Mouse (Mus musculus) cerebellum, adult 18-20 months (tissue): ENCODE data around the gene Mef2b.

Experiments used
- DNase-seq, 2 experiments: peaks; one replicate each; pipeline ENCODE4 v3.0.0; 2021

Gene Mef2b

DNA sequence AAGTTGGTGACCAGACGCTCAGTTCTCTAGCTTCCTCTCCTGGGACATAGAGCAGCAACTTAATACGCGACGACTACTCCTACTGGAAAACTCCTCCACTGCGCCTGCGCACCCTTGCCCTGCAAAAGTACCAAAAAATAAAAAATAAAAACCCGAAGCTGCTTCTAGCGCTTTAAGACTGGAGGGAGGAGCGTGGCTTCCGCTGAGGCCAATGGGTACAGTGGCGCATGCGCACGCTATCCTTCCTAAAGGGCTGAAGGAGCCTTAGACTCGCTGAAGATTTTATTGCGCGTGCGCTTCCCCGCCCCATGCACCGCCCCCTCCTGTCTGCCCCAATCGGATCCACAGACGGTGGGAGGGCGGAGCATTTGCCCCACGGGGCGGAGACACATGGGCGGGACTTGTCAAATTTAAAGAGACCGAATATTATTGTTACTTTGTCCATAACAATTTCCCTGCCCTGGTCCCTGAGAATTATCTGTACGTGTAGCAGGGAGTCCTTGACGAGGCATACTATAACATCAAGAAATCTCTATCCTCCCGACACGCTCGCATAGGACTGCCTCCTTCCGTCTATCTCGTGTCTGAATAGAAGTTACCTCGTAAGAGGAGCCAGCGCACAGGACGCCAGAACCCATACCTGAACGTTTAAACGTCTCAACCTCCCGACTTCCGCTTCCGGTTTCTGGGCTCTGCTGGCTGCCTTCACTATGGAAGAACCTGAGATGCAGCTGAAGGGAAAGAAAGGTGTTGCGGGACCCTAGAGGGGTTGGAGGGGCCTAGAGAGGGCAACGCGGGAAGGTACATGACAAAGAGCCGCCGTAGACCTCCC is at the start of gene Mef2b, which contains the start of the genes Rfxank and Borcs8:
Mef2b (plus strand) TSS at position 686 of the 832 bp plus-strand sequence.
Rfxank (minus strand) TSS at position 129 of the 832 bp plus-strand sequence.
Borcs8 (plus strand) TSS at position 474 of the 832 bp plus-strand sequence.
- DNase-seq: peak; percentile 99

DNA sequence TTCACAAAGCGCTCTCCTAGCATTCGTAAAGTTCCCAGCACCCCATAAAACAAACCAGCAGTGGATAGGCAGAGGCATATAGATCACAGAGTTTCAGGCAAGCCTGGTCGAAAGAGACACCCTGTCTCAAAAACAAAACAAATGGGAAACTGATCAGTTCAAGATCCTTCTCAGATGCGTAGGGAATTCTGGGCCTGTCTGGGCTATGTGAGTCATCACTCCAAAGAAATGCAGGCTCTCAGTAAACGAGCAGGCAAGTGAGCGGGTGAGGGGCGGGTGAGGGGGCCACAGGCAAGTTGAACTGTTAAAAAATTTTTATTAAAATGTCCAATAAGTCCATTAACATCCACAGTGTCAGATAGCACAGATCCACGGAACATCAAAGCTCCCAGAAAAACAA is 46.7 kb upstream of the Mef2b start:
- DNase-seq: no peak

DNA sequence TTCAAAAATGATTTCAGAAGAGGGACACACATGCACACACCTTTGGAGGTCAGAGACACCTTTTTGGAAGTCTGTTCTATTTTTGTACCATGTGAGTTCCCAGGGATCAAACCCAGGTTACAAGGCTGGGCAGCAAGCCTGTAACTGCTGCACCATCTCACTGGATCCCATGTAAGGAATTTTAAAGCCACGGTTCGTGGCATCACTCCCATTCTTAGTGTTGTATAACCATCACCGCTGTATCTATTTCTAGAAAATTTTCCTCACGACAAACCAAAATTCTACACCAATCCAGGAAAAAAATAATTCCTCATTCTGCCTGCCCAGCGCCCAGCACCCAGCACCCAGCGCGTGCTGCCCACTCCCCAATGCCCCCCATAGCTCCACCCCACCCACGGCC is 40.2 kb upstream of the Mef2b start:
- DNase-seq: no peak

DNA sequence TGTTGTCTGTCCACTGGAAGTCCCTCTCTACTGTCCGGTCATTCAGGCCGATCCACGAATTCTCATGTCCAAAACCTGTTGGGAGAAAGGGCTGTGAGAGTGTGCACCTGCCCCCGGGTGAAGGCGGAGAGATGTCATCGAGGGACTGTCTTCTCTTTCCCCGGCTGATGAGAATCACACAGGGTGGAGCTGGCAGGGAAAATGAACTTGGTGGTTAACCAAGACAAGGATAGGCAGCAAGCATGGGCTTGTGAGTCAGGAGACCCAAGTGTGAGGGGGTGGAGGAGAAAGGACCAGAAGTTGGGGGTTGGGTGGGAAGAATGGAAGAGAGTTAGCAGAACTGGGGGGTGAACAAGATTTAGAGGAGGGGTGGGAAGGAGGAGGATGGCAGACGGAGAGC is 39.3 kb upstream of the Mef2b start:
- DNase-seq: no peak

DNA sequence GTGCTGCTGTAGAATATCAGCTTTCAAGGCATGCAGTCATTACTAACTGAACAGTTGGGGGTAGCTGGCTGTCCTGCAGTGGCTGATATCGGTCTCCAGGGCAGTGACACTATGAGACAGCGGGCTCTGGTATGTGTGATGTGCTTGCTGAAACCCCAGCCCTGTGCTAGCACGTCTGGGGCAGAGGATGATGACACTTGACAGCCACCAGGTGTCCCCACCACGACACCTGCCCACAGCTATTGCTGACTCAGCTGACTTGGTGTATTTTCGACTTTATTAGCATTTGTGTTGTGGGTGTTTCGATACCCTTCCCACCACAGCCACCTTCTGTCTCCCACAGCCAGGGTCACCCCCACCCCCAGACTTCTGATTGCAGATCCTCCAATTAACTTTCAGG is 35.0 kb upstream of the Mef2b start:
- DNase-seq: peak; percentile 59 to 66

DNA sequence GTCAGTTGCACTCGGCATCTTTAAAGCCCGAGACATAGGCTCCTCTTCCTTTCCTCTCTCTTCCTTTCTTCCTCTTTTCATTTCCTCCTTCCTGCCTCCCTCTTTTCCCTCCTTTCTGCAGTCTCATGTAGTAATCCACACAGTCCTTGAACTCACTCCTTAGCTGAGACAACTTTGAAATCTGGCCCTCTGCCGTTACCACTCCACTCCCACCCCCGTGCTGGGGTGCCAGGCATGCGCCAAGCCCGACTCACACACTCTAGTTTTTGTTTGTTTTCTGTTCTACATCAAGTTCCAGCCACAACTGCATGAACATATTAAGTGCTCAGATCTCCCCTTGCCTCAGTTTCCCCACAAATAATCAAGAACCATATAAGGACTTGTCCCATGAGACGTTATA is 34.6 kb upstream of the Mef2b start:
- no peak for DNase-seq

DNA sequence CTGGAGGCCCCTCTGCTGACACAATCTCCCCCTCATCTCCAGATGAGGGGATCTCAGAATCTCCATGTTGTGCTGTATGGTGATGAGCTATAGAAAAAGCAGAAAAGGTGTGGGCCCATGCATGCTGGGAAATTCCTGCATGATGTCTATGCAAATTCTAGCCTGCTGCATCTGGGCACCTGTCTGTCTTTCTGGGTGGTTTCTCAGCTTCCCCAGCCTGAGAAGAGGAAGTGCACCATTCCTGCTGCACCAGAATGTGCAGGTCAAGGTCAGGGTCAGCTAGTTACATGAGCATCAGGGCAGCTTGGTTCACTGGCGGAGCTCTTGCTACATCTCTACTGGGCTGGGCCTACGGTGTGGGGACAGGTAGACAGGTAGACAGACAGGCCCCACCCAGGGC is 29.1 kb upstream of the Mef2b start:
- no peak for DNase-seq

DNA sequence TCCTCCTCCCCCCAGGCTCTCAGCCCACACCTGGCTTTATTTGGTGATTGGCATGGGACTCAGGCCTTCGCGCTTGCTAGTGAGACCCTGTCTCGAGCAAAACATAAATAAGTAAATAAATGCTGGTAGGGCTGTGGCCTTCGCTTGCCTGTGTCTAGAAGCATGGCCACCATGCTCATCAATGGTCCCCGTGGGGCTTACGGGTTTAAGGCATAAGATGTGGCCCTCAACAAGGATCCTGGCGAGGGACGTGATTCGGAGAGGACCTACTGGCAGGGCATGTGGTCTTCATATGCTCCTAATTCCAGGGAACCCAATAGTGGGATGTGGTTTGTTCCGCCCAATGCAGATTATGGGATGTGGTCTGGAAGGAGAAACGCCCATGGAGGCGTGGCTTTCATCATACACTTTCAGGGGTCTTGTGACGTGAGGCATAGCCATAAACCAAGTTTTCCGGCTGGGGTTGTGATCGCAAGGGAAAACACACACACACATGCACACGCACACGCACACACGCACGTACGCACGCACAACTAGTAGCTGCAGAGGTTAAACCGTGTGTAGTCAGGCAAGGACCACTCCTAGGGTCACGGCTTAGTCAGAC is 28.2 kb upstream of the Mef2b start:
- no peak for DNase-seq

DNA sequence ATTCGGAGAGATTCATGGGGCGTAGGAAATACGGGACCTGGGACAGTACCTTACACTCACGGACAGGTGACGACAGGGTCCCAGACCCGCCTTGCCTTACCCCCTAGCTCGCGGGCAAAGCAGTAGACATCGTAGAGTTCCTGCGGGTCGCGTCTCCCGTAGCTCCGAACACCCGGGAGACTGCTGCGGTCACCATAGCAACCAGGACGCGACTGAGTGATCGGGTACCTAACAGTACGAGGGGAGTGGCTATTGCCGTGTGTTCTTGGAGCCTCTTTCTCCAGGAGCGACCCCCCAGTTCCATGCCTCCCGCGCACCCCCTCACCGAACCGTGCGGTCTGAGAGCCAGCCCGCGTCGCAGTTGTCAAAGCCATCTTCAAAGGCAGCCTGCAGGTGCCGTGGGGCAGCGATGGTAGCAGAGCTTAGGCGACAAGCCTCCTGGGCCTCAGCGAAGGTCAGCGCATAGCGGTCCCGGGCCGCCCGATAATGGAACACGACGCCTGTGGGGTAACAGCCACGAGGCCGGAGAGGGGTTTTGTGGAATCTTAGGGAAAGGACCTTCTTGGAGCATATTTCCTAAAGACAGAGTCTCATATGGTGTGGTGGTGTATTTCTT is 27.0 kb upstream of the Mef2b start:
- DNase-seq: no peak

DNA sequence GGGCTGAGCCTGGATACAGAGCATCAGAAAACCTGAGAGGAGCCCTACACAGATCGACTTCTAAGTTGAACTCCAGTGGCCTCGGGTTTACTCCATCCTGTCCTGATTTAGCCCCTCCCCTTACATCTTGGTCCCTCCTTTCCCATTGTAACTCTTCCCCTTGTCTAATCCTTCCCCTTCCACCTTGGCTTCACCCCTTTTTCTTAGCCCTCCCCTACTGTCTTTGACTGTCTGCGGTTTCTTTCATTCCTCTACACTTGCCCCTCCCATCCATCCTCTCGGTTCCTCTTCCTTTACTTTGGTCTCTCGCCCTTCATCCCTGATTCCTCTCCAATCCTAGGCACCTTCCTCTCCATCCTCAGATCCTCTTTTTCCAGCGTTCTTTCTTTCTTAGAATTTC is 25.0 kb upstream of the Mef2b start:
- DNase-seq: no peak

DNA sequence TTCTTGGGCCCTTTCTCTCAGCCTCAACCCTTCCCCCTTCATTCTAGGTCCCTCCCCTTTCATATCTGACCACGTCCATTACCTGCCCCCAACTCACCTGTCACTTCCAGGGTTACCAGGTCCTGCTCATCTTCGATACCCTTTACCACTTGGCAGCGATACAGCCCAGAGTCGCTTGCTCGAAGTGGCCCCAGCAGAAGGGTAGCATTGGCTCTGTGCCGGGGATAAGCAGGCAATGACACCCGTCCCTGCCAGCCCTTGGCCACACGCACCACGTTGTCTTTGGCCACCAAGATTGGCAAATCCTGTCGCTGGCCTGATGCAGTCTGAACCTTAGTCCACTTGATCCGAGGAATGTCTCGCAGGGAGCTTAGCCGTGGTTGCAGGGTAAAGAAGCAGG is 24.6 kb upstream of the Mef2b start:
- no peak for DNase-seq

DNA sequence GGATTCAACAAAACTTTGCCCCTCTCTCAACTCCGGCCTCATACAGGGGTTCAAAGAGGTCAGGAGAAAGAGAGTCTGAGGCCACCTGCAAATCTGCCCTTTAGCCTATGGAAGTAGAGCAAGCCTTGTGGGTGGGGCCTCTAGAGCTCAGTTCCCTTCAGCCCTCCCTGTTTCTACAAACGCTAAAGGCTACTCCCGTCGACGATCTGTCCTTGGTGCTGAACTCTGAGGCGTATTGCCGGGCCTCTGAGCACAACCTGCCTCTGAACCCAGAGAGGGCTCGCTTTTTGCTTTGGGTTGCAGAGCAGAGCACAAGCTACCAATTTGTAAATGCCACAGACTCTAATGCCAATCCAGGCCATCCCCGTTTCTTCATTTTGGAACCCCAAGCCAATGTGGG is 21.9 kb upstream of the Mef2b start:
- no peak for DNase-seq

DNA sequence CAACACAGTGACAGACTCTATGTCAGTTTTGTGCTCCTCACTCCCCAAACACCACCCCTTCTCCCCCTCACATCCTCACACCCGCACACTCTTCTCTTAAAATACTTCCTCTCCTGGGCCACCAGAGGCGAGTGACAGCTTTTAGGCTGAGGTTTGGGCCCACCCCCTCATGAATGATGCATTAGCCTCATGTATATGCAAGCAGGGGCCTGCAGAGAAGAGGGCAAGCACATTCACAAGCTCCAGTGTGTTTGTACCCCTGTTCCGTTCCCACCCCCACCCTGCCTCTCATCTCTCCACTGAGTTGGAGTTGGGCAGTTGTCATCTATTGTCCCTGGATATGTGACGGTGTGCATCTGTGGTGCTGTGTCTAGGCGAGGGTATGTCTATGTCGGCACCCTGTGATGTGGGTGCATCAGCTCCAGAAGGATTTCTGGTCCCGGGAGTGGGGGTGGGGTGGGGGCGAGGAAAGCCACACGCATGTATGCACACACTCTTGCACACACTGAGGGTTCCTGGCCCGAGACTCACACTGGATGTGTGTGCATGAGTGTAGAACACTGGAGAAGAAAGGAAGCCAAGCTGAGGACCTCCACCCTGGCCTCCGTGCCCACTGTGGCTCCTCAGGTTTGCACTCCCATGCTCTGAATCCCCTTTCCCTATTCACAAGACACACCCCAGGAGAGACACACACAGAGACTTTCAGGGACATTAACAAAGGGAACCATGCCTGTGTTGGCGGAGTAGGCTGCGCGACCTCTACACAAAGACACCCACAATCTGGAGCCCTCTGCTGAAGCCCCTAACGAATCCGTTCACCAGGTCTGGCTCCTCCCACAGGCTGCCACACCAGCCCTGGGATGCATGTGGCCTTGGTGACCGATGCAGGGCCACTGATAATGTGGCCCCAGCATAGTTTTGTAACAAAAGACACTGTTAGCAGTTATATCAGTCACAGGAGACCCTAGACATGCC is 20.5 kb upstream of the Mef2b start:
- DNase-seq: no peak

DNA sequence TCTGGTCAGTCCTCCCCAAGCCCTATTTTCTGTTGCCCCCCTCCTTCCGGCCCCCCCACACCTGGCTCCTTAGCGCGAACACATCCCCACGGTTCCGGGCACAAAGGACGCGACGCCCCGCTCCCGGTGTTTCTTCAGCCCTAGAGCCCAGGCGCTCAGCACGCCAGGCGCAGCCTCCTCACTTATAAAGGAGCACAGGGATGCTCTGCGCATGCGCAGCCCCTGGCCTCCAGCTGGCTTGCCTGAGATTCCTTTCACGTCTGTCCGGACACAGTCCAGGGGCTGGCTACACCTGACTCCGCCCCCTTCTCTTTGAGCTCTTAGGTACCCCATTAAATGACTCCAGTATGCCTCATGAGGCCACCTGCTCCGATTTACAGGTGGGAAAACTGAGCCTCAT is 18.8 kb upstream of the Mef2b start, which contains the start of gene Ncan:
Ncan (minus strand) TSS at position 207 of the 400 bp plus-strand sequence.
- DNase-seq: peak; percentile 88 to 90

DNA sequence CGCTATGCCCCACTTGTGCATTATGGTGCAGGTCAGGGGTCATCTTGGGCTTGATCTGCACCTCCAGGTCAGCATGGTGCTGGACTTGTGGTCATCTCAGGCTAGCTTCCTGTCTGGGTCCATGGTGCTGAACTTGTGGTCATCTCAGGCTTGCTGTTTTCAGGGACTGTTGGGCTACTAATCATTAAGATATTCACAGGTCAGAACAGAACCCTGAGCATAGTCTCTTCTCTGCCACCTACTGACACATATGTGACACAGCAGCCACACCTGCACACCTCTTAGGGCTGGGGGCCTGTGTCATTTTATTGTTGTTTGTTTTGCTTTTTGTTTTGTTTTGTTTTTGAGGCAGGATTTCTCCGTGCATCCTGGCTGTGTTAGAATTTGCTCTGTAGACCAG is 16.6 kb upstream of the Mef2b start:
- DNase-seq: peak in 1 of 2 experiments; percentile 33

DNA sequence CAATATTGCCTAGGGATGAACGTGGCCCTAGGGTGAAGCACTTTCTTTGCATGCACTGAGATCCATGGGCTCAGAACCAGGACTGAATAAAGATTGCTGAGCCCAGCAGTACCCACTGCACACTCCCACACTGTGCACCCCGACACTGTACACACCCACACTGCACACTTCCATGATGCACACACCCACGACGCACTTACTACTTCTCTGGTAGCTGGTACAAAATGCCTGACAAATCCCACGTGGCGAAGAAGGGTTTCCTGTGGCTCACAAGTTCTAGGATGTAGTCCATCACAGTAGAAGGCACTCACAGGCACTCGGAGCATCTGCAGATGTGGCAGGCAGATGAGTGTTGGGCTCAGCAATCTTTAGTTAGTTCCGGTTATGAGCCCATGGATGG is 14.5 kb upstream of the Mef2b start:
- no peak for DNase-seq

DNA sequence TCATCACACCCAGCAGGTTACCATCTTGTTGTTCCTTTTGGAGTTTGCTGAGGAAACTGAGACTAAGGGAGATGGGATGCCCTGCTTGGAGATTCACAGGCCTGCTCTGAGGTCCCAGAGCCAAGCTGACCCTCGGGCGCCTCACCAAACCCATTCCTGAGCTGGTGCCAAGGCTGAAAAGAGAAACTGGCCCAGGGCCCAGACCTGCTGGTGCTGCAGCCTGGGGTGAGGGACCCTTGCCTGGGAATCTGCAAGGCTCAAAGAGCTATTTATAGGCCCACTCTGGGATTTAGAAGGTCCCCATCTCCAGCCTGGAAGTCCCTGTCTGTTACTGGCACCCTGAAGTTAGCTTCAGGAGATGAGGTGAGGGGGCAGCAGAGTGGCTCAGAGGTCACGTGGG is 11.1 kb upstream of the Mef2b start:
- peak in 1 of 2 experiments; percentile 28 for DNase-seq

DNA sequence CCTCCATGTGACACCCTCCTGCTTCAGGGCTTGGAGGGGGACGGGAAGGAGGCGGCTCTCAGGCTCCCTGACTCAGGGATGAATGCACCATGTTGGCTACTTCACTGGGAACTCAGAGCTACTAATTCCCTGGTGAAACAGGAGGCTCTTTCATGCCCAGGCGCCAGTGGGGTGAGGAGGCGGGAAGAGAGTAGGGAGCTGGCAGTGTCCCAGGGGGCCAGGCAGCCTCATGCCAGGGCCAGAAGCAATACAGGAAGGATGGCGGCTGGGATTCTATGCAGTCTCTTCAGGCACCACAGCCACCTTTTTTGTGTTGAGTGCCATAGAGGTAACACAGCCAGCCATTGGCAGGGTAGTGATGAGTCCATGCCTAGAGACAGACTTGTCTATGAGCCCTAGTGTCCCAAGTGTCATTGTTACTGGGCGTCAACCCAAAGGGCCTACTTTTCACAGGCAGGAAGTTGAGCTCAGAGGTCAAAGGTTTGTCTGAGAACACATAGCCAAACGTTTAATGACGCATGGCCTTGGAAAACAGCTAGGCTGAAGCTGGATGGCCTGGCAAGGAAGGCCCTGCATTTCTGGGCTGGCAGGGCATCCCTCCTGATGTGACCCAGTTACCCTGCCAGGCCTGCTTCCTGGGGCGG is 10.1 kb upstream of the Mef2b start:
- DNase-seq: peak; percentile 47

DNA sequence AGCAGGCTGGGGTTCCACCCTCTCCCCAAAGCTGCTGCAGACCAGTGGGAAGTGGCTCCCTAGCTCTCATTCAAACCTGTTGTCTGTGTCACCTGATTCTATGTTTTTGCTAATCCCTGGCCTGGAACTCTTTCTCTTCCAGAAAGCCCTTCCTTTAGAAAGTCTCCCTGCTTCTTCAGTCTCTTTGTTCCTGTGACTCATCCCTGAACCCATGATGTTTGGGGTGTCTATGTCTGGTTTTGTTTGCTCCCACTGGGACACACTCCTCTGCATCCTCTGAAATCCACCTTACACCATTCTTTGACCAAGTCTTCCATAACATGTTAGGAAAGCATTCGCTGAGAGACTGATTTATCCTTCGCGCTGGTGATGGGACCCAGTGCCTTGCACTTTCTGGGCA is 9.4 kb upstream of the Mef2b start:
- DNase-seq: no peak

DNA sequence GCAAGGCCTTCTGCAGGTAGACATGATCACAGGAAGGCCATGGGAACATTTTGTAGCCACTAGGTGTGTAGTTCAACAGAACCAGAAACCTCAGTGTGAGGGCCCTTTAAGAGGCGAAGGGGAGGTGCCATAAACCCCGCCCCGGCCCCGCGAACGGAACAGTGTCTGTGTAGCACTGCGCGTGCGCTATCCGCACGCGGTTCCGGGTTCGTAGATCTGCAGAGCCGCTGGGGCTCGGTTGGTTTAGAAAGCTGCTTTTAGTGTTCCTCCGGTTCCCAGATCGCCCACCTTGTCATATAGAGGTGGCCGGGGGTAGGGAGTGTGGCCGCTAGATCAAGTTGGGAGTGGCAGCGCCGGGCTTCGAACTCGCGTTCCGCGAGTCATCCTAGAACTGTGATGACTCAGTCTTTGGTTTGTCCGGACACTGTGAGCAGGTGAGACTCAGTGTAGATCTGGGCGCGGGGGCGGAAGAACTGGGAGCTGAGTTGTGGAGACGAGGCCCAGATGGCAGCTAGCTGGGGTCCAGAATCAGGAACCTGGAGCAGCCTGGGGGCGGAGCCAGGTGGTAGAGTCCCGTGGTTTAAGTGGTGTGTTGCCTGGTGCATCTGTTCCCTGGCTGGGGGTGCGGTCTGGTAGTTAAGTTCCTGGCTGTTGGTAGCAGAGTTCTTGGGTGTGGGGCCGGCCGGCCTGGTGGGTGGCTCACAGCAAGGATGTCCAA is 8.2 kb upstream of the Mef2b start, which contains the start of gene Nr2c2ap:
Nr2c2ap (plus strand) TSS at position 168 of the 718 bp plus-strand sequence.
- DNase-seq: peak; percentile 85 to 88

DNA sequence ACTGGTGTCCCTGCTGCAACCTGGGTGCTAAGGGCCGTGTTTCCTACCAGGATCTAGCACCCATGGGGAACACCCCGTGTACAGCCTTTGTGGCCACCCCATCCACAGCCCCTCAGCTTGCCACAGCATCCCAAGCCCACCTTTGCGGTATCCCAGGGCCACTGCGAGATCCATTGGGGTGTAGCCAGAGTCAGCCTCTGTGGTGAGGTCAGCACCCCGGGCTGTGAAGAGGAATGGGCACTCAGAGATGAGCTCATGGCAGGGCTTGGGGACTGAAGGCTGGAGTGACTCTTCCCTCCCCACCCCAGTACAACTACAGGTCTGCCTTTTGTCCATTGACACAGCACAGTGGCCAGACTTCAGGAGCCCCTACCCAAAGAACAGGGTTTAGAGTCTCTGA is 5.4 kb upstream of the Mef2b start:
- DNase-seq: no peak
